Mouse (Mus musculus) left cerebral cortex, adult 9 months (tissue): ENCODE data around the gene Timmdc1.
A peak's percentile ranks its signal among the peaks of the same experiment; 100 is the strongest.

ENCODE experiments used
- DNase-seq, 2 experiments: peaks; one replicate each; pipeline ENCODE4 v3.0.0; 2022; ENCODE audit warnings: low spot score in 2 of 2

Timmdc1 gene

DNA sequence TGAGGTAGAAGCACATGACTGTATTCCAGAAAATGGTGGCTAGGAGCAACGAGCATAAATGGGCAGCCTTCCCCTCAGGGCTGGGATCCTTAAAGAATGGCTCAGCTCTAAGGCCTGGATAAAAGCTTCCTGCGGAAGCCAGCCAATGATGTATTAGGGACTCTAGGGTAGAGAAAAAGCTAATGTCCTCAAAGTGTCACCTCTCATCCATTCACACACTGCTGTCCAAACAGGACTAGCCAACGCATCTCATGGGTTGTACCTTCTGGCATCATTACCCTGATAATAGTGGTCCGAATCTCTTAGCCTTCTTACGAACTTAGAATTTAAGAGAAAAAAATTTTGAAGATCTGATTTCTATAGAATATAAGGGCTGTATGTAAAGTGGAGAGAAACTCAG is 59.2 kb downstream of the Timmdc1 start:
- no peak for DNase-seq

DNA sequence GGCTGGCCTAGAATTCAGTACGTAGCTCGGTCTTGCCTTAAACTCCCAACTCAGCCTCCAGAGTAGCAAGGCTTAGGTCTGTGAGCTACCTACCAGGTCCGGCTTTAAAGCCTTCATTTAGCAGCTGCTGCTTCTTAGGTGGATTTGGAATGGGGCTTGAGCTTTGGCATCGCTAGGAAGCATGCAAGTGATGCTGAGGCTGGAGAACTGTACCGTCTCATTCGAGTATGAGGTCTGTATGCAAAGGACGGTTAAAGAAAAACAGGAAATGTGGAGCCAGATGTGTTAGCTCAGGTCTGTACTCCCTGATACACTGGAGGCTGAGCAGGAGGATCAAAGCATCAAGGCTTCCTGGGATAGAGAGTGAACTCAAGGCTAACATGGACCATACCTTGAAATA is 60.3 kb downstream of the Timmdc1 start:
- DNase-seq: no peak

DNA sequence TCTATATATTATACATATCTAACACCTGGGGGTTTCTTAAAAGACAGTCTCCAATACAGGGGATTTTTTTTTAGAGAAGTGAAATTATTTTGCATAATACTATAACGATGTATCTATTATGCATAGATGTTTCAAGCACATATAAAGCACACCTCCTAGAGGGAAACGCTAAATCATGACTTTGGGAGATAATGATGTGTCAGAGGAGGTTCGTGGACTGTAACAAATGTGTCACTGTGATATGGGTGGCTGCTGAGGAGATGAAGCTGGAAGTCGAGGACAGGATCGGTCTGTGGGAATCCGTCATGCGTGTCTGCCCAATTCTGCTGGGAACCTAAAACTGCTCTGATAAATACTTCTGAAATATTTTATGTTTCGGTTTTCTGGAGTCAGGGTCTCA is 60.7 kb downstream of the Timmdc1 start:
- no peak for DNase-seq

DNA sequence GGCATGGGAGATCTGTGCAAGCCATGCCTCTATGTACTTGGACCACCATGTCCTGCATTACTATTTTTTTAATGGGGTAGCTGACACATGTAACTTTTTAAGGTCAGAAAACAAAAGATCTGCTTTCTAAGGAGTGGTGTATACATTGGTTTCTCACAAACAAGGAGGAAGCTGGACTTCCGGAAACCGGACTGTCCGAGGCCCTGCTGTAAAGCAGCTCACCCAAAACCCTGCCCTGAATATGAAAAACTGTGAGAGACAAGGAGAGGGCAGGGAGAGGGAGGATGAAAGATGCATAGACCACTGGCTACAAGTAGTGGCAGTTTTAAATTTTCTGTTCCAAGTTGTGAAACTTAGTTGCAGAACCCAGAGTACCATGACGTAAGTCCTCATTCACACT is 62.5 kb downstream of the Timmdc1 start:
- DNase-seq: no peak

- DNase-seq: no peak
These were observed 63.7 kb downstream of the Timmdc1 start for GRCm38 (mm10) chr16:38458600-38459280.

DNA sequence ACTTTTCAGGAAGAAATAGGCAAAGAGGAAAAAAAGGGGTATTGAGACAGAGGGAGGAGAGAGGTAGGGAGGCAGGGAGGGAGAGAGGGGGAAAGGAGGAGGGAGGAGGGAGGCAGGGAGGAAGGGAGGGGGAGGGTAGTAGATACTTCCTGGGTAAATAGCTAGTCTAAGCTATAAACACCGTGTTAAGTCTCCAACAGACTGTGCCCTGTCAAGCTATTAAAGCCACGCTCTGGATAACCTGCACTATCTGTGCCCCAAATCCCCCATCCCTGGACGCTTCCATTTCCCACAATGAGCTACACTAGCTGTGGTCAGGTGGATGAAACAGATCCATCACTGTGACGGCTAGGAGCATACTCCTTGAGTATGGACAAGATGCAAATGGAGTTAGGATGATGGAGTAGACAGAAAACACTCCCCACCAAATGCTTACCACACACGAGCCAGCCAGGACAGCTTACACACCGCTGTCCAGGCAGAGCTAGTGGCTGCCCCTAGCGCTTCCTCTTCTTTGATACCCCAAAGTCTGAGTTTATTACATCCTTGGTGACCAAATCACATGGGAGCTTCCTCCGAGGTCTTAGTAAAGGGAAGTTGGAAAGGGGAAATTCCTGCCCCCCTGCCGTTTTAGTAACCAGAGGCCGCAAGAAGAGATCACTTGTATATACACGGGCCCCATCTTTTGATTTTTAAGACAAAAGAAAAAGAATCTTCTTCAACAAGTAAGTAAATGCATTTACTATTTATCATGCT is 65.5 kb downstream of the Timmdc1 start:
- no peak for DNase-seq

DNA sequence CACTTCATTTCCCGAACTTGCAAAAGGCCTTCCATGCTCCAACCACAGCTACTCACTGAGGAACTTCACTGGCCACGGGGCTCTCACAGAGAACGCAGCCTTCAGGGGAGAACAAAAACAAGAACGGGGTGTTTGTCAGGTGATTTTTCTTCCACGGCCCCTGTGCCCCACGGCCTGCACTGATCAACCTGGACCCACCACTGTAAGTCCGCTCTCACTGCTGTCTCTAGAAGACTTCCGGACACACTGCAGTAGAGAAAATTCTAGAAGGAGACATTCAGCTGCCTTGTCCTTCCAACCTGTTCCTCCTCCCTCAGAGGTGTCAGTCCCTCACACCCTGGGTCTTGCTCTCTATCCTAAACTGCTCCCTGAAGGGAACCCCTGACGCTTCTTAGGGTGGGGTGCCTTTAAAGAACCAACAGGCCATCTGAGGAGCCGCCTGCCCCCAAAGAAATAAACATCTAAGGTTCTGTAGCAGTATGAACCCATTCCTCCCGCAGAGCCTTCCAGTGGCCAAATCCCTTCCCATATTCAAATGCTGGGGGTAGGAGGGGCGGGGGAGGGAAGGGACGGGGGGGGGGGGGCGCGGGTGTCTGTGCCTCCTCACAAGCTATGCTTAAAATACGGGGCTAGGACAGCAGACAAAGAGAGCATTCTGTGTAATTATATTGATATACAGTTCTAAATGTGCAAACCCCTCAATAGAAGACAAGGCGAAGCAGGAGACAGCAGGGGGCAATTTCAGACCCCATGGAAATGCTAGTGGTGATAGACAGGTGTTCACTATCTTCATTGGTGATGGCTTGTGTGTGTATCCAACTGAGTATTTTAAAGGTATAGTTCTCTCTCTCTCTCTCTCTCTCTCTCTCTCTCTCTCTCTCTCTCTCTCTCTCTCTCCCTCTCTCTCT is 66.7 kb downstream of the Timmdc1 start, which contains the start of gene Cd80:
Gene Cd80 (plus strand): TSS at position 51 of the 908 bp plus-strand sequence.
- no peak for DNase-seq

GRCm38 (mm10) chr16:38454533-38455254 is 67.8 kb downstream of the Timmdc1 start:
- DNase-seq: no peak

- no peak for DNase-seq
These were observed 68.5 kb downstream of the Timmdc1 start for GRCm38 (mm10) chr16:38453952-38454351.

DNA sequence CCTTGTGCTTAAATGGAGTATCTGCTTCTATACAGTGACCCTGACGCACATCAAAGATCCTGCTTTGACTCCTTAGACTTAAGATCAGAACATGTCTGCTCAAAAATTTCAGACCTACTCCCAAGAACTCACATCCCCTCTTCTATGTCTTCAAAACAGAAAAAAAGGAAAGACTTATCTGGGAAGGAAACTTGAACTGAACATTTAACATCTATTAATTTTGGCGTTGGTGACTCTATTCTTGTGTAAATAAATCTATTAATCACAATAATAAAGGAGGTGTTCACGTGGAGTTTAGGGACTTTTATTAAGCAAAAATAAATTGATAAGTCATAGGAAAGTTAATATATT is 69.3 kb downstream of the Timmdc1 start:
- DNase-seq: no peak

- DNase-seq: peak; percentile 71 to 87
These were observed 69.8 kb downstream of the Timmdc1 start, which contains the start of gene Adprh for GRCm38 (mm10) chr16:38452442-38453202. Gene Adprh, minus strand, starts transcription at chr16:38452703.

GRCm38 (mm10) chr16:38451421-38452205 is 70.8 kb downstream of the Timmdc1 start:
- no peak for DNase-seq

GRCm38 (mm10) chr16:38450707-38451106 is 71.8 kb downstream of the Timmdc1 start:
- no peak for DNase-seq

- no peak for DNase-seq
These were observed 74.0 kb downstream of the Timmdc1 start for GRCm38 (mm10) chr16:38448458-38448857.
